Mouse (Mus musculus) cerebellum, adult 2 months (tissue): ENCODE measurements around the gene Mfn2.

Source experiments
- CTCF ChIP-seq: fragments of 200-500 bp; IDR thresholded peaks from 2 replicates; pipeline ENCODE4 v1.5.1; 2011; ENCODE audit warnings: low read depth, mild to moderate bottlenecking, control low read depth, low read length, moderate library complexity, borderline replicate concordance; ENCODE audit not compliant: insufficient read depth
- POLR2A ChIP-seq: fragments of 200-500 bp; IDR thresholded peaks from 2 replicates; pipeline ENCODE4 v1.6.1; 2011; ENCODE audit warnings: low read length, control low read depth, borderline replicate concordance; ENCODE audit not compliant: insufficient read depth

GRCm38 (mm10) chr4:147947511-147947910, 43.0 kb upstream of the Mfn2 start:
- no peak for TF ChIP-seq POLR2A
- no peak for TF ChIP-seq CTCF
